Mouse (Mus musculus): ENCODE results near the gene Syt7.

DNA sequence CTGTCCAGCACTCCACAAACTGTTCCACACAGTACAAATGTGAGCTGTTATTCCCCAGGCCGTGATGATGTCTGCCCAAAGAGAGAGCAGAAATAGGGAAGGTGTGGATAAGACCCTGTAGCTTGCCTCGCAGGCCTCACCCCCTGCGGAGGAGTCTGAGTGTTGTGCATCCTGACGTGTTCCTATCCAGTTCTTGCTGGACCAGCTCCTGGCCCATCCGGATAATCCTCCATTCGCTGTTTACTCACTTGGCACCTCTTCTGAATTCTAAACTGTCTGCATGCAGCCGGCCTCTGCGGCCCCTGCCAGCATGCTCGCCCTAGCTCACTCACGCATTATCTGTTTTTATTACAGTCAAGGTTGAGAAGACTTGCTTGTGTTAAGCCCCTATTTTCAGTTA, 15.5 kb downstream of the Syt7 start:
- TF ChIP-seq POLR2A (IDR thresholded peaks at IDR 0.05; ENCODE audit: insufficient read depth, low read depth, low read length) (no peak), CTCF (IDR thresholded peaks at IDR 0.05; ENCODE audit: insufficient read depth, low read depth, low read length) (no peak)

Measured in olfactory bulb, adult 2 months (tissue).